8 mouse cellular contexts compared by ENCODE assay signal in the genomic region with DNA sequence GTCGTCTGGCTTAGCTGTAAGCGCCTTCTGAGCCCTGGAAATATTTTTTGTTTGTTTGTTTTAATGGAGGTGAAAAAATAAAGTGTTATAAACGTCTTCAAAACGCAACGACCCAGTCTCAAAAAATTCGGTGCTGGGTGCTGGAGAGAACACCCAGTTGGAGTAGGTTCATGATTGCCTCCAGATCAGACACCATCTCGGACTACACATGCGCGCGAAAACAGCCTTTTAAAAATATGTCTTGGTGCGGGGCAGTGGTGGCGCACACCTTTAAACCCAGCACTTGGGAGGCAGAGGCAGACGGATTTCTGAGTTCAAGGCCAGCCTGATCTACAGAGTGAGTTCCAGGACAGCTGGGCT. TPM values are rescaled to one million over a fixed set of nuclear protein-coding genes. Genes with fewer than 3 reads are reported as not detected.
DNase-seq lines count a peak whose midpoint lies in the region; ATAC-seq and TF ChIP-seq lines count a peak whose summit lies in the region.

No protein-coding gene starts in this region.

- DNase-seq in heart, postnatal 14 days, result no peak
- DNase-seq in cerebellum, postnatal 14 days, result peak; percentile 33 to 49
- DNase-seq in intestine, embryonic 14.5 days (ENCODE audit: low spot score), result no peak
- peak; percentile 10 for DNase-seq in lung, postnatal 25 days (ENCODE audit: low spot score)
- peak; percentile 31 for DNase-seq in thymus, postnatal 25 days

- H3K4me1 ChIP-seq in heart, embryonic 15.5 days (replicated peaks), result peaks cover 23% of the 10 kb centered on the region
- H3K4me1 ChIP-seq in ES-Bruce4 (ENCODE audit: control insufficient read depth, insufficient read depth, low read length), result peaks cover 5% of the 10 kb centered on the region
- peaks cover 17% of the 10 kb centered on the region for H3K4me1 ChIP-seq in intestine, embryonic 14.5 days (replicated peaks; ENCODE audit: control insufficient read depth, insufficient read depth, low read length)

- peak overlapping the region; percentile 75 for H3K4me3 ChIP-seq in heart, embryonic 15.5 days
- peak overlapping the region; percentile 95 for H3K4me3 ChIP-seq in ES-Bruce4 (ENCODE audit: low read depth, low read length)
- H3K4me3 ChIP-seq in intestine, embryonic 14.5 days (ENCODE audit: low read depth, low read length), result peak overlapping the region; percentile 87

- H3K27ac ChIP-seq in heart, embryonic 15.5 days, result peak overlapping the region; percentile 90
- no peak overlapping the region for H3K27ac ChIP-seq in ES-Bruce4 (ENCODE audit: insufficient read depth, low read length)
- peak overlapping the region; percentile 55; the same call in 1 of the 2 replicates for H3K27ac ChIP-seq in intestine, embryonic 14.5 days (ENCODE audit: low read depth)

- H3K27me3 ChIP-seq in heart, embryonic 15.5 days, result no peaks in the 10 kb centered on the region
- H3K27me3 ChIP-seq in ES-Bruce4 (ENCODE audit: control insufficient read depth, insufficient read depth, low read length, poor library complexity, severe bottlenecking), result no peaks in the 10 kb centered on the region
- H3K27me3 ChIP-seq in intestine, embryonic 14.5 days (replicated peaks; ENCODE audit: control insufficient read depth, insufficient read depth, low read length), result no peaks in the 10 kb centered on the region

- TF ChIP-seq CTCF in ES-Bruce4 (IDR thresholded peaks at IDR 0.05; ENCODE audit: low read depth, low read length), result no peak

- TF ChIP-seq EP300 in ES-Bruce4 (IDR thresholded peaks at IDR 0.05; ENCODE audit: insufficient read depth, low read depth, low read length), result no peak

- no peaks in the 10 kb centered on the region for H3K9me3 ChIP-seq in heart, embryonic 15.5 days (replicated peaks)
- no peaks in the 10 kb centered on the region for H3K9me3 ChIP-seq in ES-Bruce4 (replicated peaks; ENCODE audit: control insufficient read depth, insufficient read depth, low read length, poor library complexity, severe bottlenecking)
- no peaks in the 10 kb centered on the region for H3K9me3 ChIP-seq in intestine, embryonic 14.5 days (ENCODE audit: control insufficient read depth, low read length)

- H3K9ac ChIP-seq in heart, embryonic 15.5 days, result peak overlapping the region; percentile 86
- H3K9ac ChIP-seq in ES-Bruce4 (ENCODE audit: low read depth, poor library complexity, severe bottlenecking), result peak overlapping the region; percentile 96
- peak overlapping the region; percentile 95 for H3K9ac ChIP-seq in intestine, embryonic 14.5 days (ENCODE audit: low read length)

- 4% methylated on average over 13 of the region's 13 CpGs for WGBS in heart, embryonic 15.5 days
- WGBS in intestine, embryonic 14.5 days, result 3% methylated on average over 13 of the region's 13 CpGs

- ATAC-seq in heart, embryonic 15.5 days (replicated peaks; ENCODE audit: insufficient number of reproducible peaks, insufficient read depth, low FRiP score, low read depth), result no peak
- ATAC-seq in intestine, embryonic 14.5 days (replicated peaks; ENCODE audit: low FRiP score, low TSS enrichment, low read depth), result no peak
- ATAC-seq in erythroid progenitor cell, adult 5-6 weeks (replicated peaks; ENCODE audit: low FRiP score, poor library complexity, severe bottlenecking), result no peak

- peak overlapping the region; percentile 73 for H3K4me2 ChIP-seq in heart, embryonic 15.5 days
- H3K4me2 ChIP-seq in intestine, embryonic 14.5 days (ENCODE audit: low read length), result peak overlapping the region; percentile 84

- no peak for TF ChIP-seq POLR2A in ES-Bruce4 (IDR thresholded peaks at IDR 0.05; ENCODE audit: insufficient read depth, low read length)

- peaks cover 9% of the 10 kb centered on the region for H3K36me3 ChIP-seq in heart, embryonic 15.5 days
- peaks cover 13% of the 10 kb centered on the region; the same call in 1 of the 2 replicates for H3K36me3 ChIP-seq in ES-Bruce4 (ENCODE audit: control insufficient read depth, insufficient read depth, low read length, poor library complexity, severe bottlenecking)
- peaks cover 28% of the 10 kb centered on the region for H3K36me3 ChIP-seq in intestine, embryonic 14.5 days (ENCODE audit: control insufficient read depth, insufficient read depth, low read length)

- intact Hi-C loops in heart, postnatal 14 days (cut with DNase I), result loop anchor here (2.0 to 5.0 kb wide), 2 partner anchors 18 to 186 kb away; a partner anchor contains a TSS

RNA-seq across cellular contexts. Expression of a gene that starts 1.1 kb away (rescaled TPM):
- 25.6 and 29.5 TPM in 2 replicates for polyA plus RNA-seq in heart, embryonic 15.5 days (2015; fragmentation: Nextera tagmentation; extraction: Ambion mirVana)
- 10 to 100 TPM; 21.1 to 23.5 TPM for total RNA-seq in heart, postnatal 14 days (2021)
- 49.8 and 55.1 TPM in 2 replicates for polyA plus RNA-seq in ES-Bruce4 (2011; ENCODE audit: insufficient read depth, insufficient read length, low read depth, missing spikeins)
- polyA plus RNA-seq in intestine, embryonic 14.5 days (2014; fragmentation: Nextera tagmentation; extraction: Ambion mirVana), result 40.9 and 44.8 TPM in 2 replicates
- total RNA-seq in erythroid progenitor cell, adult 5-6 weeks (2015; ENCODE audit: low replicate concordance), result 46.1 and 51.2 TPM in 2 replicates
- 12.1 and 18.3 TPM in 2 replicates for total RNA-seq in erythroid progenitor cell, adult 5-6 weeks (2017; ENCODE audit: low replicate concordance)

RNA-seq across cellular contexts. Expression of a gene that starts 18.1 kb away (rescaled TPM):
- polyA plus RNA-seq in heart, embryonic 15.5 days (2015; fragmentation: Nextera tagmentation; extraction: Ambion mirVana), result 60.8 and 78.6 TPM in 2 replicates
- total RNA-seq in heart, postnatal 14 days (2021), result 100 to 1,000 TPM; 361 to 370 TPM
- polyA plus RNA-seq in ES-Bruce4 (2011; ENCODE audit: insufficient read depth, insufficient read length, low read depth, missing spikeins), result 57.0 and 57.2 TPM in 2 replicates
- polyA plus RNA-seq in intestine, embryonic 14.5 days (2014; fragmentation: Nextera tagmentation; extraction: Ambion mirVana), result 23.6 and 24.4 TPM in 2 replicates
- total RNA-seq in erythroid progenitor cell, adult 5-6 weeks (2015; ENCODE audit: low replicate concordance), result 27.2 and 40.0 TPM in 2 replicates
- 15.8 and 51.1 TPM in 2 replicates for total RNA-seq in erythroid progenitor cell, adult 5-6 weeks (2017; ENCODE audit: low replicate concordance)

RNA-seq across cellular contexts. Expression of a gene that starts 19.1 kb away (rescaled TPM):
- not detected in 2 replicates for polyA plus RNA-seq in heart, embryonic 15.5 days (2015; fragmentation: Nextera tagmentation; extraction: Ambion mirVana)
- total RNA-seq in heart, postnatal 14 days (2021), result under 1 TPM in 1 of 2 experiments, not detected in 1; 0.17 TPM
- not detected in 2 replicates for polyA plus RNA-seq in ES-Bruce4 (2011; ENCODE audit: insufficient read depth, insufficient read length, low read depth, missing spikeins)
- not detected in 2 replicates for polyA plus RNA-seq in intestine, embryonic 14.5 days (2014; fragmentation: Nextera tagmentation; extraction: Ambion mirVana)
- total RNA-seq in erythroid progenitor cell, adult 5-6 weeks (2015; ENCODE audit: low replicate concordance), result not detected in 2 replicates
- total RNA-seq in erythroid progenitor cell, adult 5-6 weeks (2017; ENCODE audit: low replicate concordance), result not detected in 2 replicates

Comparison
In these comparisons a context has a peak if more than half of its experiments do, and no peak if none do; other contexts are left out.
1. DNase-seq: peak in cerebellum, postnatal 14 days (2 of 2), lung, postnatal 25 days (single experiment) and thymus, postnatal 25 days (single experiment); none in heart, postnatal 14 days (0 of 2) and intestine, embryonic 14.5 days (single experiment).
2. Peak in every context shown above with its lines, with median percentiles within 50 percentile points of each other: H3K4me3 ChIP-seq and H3K9ac ChIP-seq.